Mouse (Mus musculus): ENCODE data around the gene Hapln3.
A peak's percentile ranks its signal among the peaks of the same experiment; 100 is the strongest.

Hapln3 gene

GRCm38 (mm10) chr7:79130843-79131444, at the start of gene Hapln3:
Gene Hapln3 (minus strand): TSS chr7:79131018.
- no peak for DNase-seq (ENCODE audit: low spot score in 2 of 2)

DNA sequence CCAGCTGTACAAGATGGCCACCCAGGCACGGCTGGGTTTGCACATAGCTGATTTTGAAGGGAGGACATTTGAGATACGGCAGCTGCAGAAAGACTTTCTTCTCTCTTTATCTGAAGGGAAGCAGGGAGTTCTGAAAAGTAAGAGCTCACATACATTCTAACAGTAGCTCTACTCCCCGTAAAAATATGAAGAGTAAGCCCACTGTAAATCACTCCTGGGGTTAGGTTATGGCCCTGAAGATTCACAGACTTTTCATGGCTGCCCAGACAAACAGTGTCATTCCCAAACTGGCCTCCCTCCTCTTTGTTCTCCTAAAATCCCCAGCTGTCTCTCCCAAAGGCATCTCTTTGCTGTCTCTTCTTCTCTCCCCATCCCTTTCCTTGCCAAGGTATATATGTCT, 43.0 kb upstream of the Hapln3 start:
- no peak for DNase-seq (ENCODE audit: low spot score in 2 of 2)

DNA sequence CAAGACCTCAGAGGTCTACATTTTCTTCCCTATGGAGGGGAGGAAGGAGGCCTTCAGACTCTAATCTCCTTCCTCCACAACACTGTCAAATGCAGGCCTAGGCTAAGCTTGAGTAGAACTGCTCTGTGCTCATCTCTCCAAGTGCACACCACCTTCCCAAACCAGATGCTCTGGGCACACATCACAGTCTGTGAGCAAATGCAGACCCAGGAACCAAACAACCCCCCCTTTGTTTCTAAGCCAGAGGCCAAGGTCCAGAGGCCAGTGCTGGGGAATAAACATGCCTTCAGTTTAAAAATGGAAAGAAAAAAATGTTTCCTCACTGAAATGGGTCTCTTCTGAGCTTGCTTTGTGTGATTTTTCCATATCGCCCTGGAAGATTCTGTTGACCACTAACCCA, 41.0 kb upstream of the Hapln3 start:
- DNase-seq (ENCODE audit: low spot score in 2 of 2) = no peak

GRCm38 (mm10) chr7:79167006-79167562, 36.3 kb upstream of the Hapln3 start:
- DNase-seq (ENCODE audit: low spot score in 2 of 2) = no peak

DNA sequence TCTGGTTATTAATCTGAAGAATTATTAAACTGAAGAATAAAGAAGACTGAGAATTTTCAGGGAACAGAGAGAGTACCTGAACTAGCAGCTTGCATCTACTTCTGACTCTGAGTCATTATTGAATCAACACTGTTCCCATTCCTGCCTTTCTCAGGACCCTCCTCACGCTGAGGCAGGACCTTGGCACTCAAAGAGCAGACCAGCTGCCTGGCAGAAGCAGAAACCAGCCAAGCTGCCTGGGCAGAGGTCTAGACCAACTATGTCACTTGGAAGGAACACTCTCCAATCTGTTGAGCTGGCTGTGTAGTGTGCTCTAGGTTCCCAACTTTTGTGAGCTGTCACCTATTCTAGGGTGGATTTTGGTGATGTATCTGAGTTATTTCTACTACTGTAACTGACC, 28.6 kb upstream of the Hapln3 start:
- no peak for DNase-seq (ENCODE audit: low spot score in 2 of 2)

GRCm38 (mm10) chr7:79149522-79149921, 18.7 kb upstream of the Hapln3 start:
- no peak for DNase-seq (ENCODE audit: low spot score in 2 of 2)

- DNase-seq (ENCODE audit: low spot score in 2 of 2) = peak; percentile 42 to 76
Observed at GRCm38 (mm10) chr7:79148711-79149266, 18.0 kb upstream of the Hapln3 start, which contains the start of gene Mfge8. Gene Mfge8 (minus strand): TSS chr7:79149060.

DNA sequence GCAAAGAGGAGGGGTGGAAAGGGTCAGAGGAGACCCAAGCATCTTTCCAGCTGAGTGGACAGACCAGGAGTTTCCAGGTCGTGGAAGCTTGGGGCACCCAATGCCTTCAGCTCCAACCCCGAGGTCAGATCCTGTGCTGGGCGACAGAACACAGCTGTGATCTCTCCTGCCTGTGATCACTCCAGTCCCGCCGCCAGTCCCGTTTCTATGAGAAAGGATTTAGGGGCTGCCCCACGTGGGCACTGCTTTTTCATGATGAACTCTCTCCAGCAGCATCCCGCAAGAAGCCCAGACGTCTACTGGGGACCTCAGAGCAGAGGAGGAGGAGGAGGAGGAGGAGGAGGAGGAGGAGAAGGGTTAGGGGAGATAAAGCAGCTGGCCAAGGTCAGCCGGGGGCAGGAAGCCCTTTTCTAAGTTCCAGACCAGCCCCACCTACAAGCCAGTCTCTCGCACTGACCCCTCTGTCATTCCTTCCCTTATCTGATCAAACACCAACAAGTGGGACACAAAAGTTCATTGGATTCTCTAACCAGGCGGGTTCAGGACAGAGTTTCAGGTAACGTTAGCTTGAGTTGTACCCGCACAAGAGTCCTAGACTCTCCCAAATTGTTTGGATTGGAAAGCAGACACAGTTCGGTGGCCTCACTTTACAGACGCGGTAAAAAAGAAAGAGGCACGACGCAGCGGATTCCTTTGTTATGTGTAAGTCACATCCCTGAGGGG, 17.3 kb upstream of the Hapln3 start:
- DNase-seq (ENCODE audit: low spot score in 2 of 2) = no peak

DNA sequence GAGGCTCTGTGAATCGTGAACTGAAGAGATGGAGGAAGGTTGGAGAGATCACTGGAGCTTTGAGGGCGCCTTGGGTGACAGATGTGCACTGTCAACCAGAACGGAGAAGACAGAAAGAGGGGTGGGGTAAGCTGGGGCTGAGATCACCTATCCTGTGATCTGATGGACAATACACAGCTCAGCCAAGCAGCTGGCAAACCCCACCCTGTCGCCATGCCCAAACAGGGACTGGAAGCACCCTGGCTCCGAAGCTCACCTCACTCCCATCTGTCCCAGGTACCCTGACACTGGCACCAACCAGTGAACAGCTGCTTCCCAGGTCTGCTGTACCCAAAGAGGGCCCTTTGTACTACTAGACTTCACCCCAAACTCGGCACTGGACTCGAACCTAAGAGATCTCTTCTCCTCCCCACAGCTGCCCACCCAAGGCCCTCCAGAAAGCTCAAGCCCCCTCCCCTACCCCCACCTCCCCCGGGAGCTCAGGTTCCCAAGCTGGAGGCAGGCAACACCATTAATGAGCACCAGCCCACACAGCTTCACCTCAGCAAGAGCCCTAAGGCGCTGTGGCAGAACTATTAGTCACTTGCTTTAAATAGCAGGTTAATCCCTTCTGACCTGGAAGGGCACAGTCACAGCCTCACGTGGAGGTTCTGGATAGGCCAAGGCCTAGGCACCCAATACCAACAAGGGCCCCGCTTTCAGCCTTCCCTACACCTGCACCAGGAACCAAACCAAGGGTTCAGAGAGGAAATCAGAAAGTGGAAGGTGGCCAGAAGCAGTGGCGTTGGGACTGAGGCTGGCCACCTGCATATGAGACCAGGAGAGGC, 16.4 kb upstream of the Hapln3 start:
- no peak for DNase-seq (ENCODE audit: low spot score in 2 of 2)

DNA sequence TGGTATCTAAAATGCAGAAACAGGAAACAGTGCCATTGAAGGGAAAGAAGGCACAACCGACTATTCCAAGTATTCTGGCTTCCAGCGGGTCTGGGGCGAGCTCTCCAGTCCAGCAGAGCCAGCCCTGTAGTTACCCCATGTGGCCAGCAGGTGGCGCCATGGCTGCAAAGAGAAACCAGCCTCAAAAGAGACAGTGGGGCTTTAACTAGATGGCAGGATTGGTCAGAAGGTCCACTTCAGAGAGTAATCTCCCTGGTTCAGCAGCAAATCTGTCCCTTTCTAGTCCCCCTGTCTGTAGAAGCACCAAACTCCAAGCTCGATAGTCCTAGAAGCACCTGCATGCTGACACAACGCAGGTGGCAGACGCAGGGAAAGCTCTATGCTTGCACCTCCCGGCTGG, 10.1 kb upstream of the Hapln3 start:
- DNase-seq (ENCODE audit: low spot score in 2 of 2) = peak; percentile 86 to 92

GRCm38 (mm10) chr7:79139891-79140591, 9.2 kb upstream of the Hapln3 start:
- DNase-seq (ENCODE audit: low spot score in 2 of 2) = no peak

GRCm38 (mm10) chr7:79139328-79139824, 8.6 kb upstream of the Hapln3 start:
- no peak for DNase-seq (ENCODE audit: low spot score in 2 of 2)

- DNase-seq (ENCODE audit: low spot score in 2 of 2) = no peak
Observed at GRCm38 (mm10) chr7:79133391-79133790, 2.6 kb upstream of the Hapln3 start.

DNA sequence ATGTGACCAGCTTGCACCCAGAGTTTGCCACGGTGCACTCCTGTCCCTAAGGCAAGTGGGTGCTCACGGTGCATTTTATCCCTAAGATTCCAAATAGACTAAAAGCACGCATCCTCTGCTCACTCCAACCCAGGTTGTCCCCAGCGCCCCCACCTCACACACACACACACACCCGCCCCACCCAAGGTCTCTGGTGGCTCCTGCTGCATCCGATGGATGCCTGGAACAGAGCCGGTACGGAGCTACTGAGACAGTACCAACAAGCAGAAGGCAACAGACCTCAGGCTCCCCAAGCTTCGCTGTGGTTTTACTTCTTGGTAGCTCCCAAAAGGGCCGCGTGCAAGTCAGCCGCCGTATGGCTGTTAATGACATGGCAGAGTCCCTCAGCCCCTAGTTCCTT, 433 bp downstream of the Hapln3 start:
- no peak for DNase-seq (ENCODE audit: low spot score in 2 of 2)

GRCm38 (mm10) chr7:79129883-79130282, 935 bp downstream of the Hapln3 start:
- no peak for DNase-seq (ENCODE audit: low spot score in 2 of 2)

- DNase-seq (ENCODE audit: low spot score in 2 of 2) = no peak
Observed at GRCm38 (mm10) chr7:79123465-79123864, 7.4 kb downstream of the Hapln3 start.

GRCm38 (mm10) chr7:79113848-79114247, 17.0 kb downstream of the Hapln3 start:
- DNase-seq (ENCODE audit: low spot score in 2 of 2) = no peak

DNA sequence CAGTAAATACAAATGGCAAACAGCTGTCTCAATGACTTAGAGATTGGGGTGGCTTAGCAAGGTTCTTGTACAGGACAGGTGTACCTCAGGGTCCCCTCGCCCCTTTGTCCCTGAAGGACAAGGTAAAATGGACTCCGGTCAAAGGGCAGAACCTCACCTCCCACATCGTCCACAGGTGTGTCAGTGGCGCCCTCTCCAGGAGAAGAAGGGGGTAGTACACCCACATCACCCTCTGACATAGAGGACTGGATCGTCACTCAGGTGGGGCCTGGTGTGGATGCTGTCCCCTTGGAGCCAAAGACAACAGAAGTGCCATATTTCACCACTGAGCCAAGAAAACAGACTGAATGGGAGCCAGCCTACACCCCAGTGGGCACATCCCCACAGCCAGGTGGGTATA, 34.3 kb downstream of the Hapln3 start:
- DNase-seq (ENCODE audit: low spot score in 2 of 2) = no peak

DNA sequence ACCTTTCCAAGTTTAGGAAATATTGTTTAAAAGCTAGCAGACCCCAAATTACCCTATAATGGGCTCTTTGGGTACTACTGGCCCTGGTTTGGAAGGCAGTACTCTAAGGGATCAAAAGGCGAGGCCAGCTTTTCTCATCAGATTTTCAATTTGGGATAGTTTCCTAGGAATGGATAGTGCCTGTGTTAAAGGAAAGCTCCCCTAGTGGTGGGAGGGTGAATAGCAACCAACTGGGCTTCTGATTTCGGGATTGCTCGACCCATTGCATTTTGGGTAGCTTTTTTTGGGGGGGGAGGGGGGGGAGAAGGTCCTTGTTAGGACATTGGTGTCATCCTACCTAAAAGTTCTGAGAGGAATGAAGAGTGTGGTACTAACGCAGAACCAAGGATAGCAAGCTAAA, 41.7 kb downstream of the Hapln3 start:
- DNase-seq (ENCODE audit: low spot score in 2 of 2) = peak in 1 of 2 experiments; percentile 36

GRCm38 (mm10) chr7:79080572-79081399, 50.0 kb downstream of the Hapln3 start:
- peak; percentile 58 to 78 for DNase-seq (ENCODE audit: low spot score in 2 of 2)

Measured in cerebellum, postnatal 4 days (tissue).